Mouse (Mus musculus): ENCODE data around the gene Slco1a5. TPM values are rescaled to one million over a fixed set of nuclear protein-coding genes. Genes with fewer than 3 reads are reported as not detected.
A peak's percentile ranks its signal among the peaks of the same experiment; 100 is the strongest.
"Not testable (repeated sequence)": the region's sequence is repeated elsewhere in the genome, so short reads cannot be mapped to it uniquely, and the experiment has no call there.

The Slco1a5 gene
- polyA plus RNA-seq (2017; shearing (Covaris generic)): not detected

GRCm38 (mm10) chr6:142322881-142323280 is at the start of gene Slco1a5:
Gene Slco1a5, minus strand, starts transcription at chr6:142322981.
- ATAC-seq: no peak

GRCm38 (mm10) chr6:142369568-142369967 is 46.8 kb upstream of the Slco1a5 start:
- no peak for ATAC-seq

- ATAC-seq: no peak
These were observed 44.8 kb upstream of the Slco1a5 start for GRCm38 (mm10) chr6:142367565-142367964.

- ATAC-seq: no peak
These were observed 43.8 kb upstream of the Slco1a5 start for GRCm38 (mm10) chr6:142366473-142367018.

GRCm38 (mm10) chr6:142365742-142366472 is 43.1 kb upstream of the Slco1a5 start:
- ATAC-seq: no peak

- ATAC-seq: no peak
These were observed 40.3 kb upstream of the Slco1a5 start for GRCm38 (mm10) chr6:142363019-142363576.

GRCm38 (mm10) chr6:142362036-142362435 is 39.3 kb upstream of the Slco1a5 start:
- no peak for ATAC-seq

GRCm38 (mm10) chr6:142357106-142357505 is 34.3 kb upstream of the Slco1a5 start:
- no peak for ATAC-seq

GRCm38 (mm10) chr6:142352099-142352498 is 29.3 kb upstream of the Slco1a5 start:
- ATAC-seq: not testable (repeated sequence)

GRCm38 (mm10) chr6:142347431-142348385 is 24.9 kb upstream of the Slco1a5 start:
- ATAC-seq: no peak

GRCm38 (mm10) chr6:142346181-142347110 is 23.7 kb upstream of the Slco1a5 start:
- peak; percentile 4 for ATAC-seq

GRCm38 (mm10) chr6:142345440-142346038 is 22.8 kb upstream of the Slco1a5 start, which contains the start of gene Pyroxd1:
Gene Pyroxd1, plus strand, starts transcription at chr6:142345654.
- peak; percentile 86 for ATAC-seq

- no peak for ATAC-seq
These were observed 20.8 kb upstream of the Slco1a5 start for GRCm38 (mm10) chr6:142343561-142343960.

- ATAC-seq: no peak
These were observed 16.8 kb upstream of the Slco1a5 start for GRCm38 (mm10) chr6:142339576-142339975.

- ATAC-seq: no peak
These were observed 16.2 kb upstream of the Slco1a5 start for GRCm38 (mm10) chr6:142338961-142339360.

GRCm38 (mm10) chr6:142329201-142329600 is 6.4 kb upstream of the Slco1a5 start:
- ATAC-seq: no peak

GRCm38 (mm10) chr6:142326598-142326997 is 3.8 kb upstream of the Slco1a5 start:
- ATAC-seq: no peak

- ATAC-seq: no peak
These were observed 5.7 kb downstream of the Slco1a5 start for GRCm38 (mm10) chr6:142317106-142317505.

- ATAC-seq: no peak
These were observed 8.5 kb downstream of the Slco1a5 start for GRCm38 (mm10) chr6:142314285-142314684.

- no peak for ATAC-seq
These were observed 17.7 kb downstream of the Slco1a5 start for GRCm38 (mm10) chr6:142305076-142305475.

GRCm38 (mm10) chr6:142298098-142298497 is 24.7 kb downstream of the Slco1a5 start, which contains the start of gene Iapp:
Gene Iapp, plus strand, starts transcription at chr6:142298423.
- ATAC-seq: no peak

Measured in inflammation-experienced regulatory T-cells, adult 6 months (primary cell).